18 mouse cellular contexts compared by ENCODE assay signal in genomic region chr2:141352623-141353022, GRCm38 (mm10).
A peak's percentile ranks its signal among the peaks of the same experiment; 100 is the strongest.
DNase-seq lines count a peak whose midpoint lies in the region; ATAC-seq and TF ChIP-seq lines count a peak whose summit lies in the region.
"Had no signal": no experiment of that assay in that cellular context is flagged by ENCODE, and none has a peak within 500 bp of the region (broad histone marks: within the 10 kb centered on the region; RNA-seq: fewer than 3 reads in every experiment).

No protein-coding gene starts in this region.

- no peaks in the 10 kb centered on the region for H3K4me1 ChIP-seq in liver, adult 2 months (ENCODE audit: control insufficient read depth, insufficient read depth, low read length)
- H3K4me1 ChIP-seq in liver, embryonic 12.5 days: no peaks in the 10 kb centered on the region
- no peaks in the 10 kb centered on the region for H3K4me1 ChIP-seq in intestine, embryonic 16.5 days (ENCODE audit: control insufficient read depth, insufficient read depth, low read length)
- no peaks in the 10 kb centered on the region for H3K4me1 ChIP-seq in stomach, embryonic 15.5 days
- no peaks in the 10 kb centered on the region for H3K4me1 ChIP-seq in midbrain, embryonic 14.5 days (ENCODE audit: control insufficient read depth, insufficient read depth, low read length)
- H3K4me1 ChIP-seq: embryonic facial prominence, embryonic 10.5 days; embryonic facial prominence, embryonic 12.5 days; forebrain, embryonic 13.5 days; forebrain, embryonic 15.5 days had no signal

- no peak overlapping the region for H3K4me3 ChIP-seq in liver, adult 2 months (ENCODE audit: insufficient read depth, low read depth, low read length)
- no peak overlapping the region for H3K4me3 ChIP-seq in liver, embryonic 12.5 days
- no peak overlapping the region for H3K4me3 ChIP-seq in intestine, embryonic 16.5 days (ENCODE audit: low read length)
- no peak overlapping the region for H3K4me3 ChIP-seq in stomach, embryonic 15.5 days (replicated peaks)
- H3K4me3 ChIP-seq in midbrain, embryonic 14.5 days (replicated peaks; ENCODE audit: low read depth, low read length): no peak overlapping the region
- no peak overlapping the region for H3K4me3 ChIP-seq in left cerebral cortex, adult 2 months
- H3K4me3 ChIP-seq: embryonic facial prominence, embryonic 10.5 days; embryonic facial prominence, embryonic 12.5 days; forebrain, embryonic 13.5 days; forebrain, embryonic 15.5 days had no signal

- H3K36me3 ChIP-seq in liver, adult 2 months (ENCODE audit: control insufficient read depth, insufficient read depth, low read length): no peaks in the 10 kb centered on the region
- H3K36me3 ChIP-seq in liver, embryonic 12.5 days: no peaks in the 10 kb centered on the region
- no peaks in the 10 kb centered on the region for H3K36me3 ChIP-seq in intestine, embryonic 16.5 days (ENCODE audit: control insufficient read depth, insufficient read depth, low read length)
- H3K36me3 ChIP-seq in stomach, embryonic 15.5 days: no peaks in the 10 kb centered on the region
- no peaks in the 10 kb centered on the region for H3K36me3 ChIP-seq in midbrain, embryonic 14.5 days (ENCODE audit: control insufficient read depth, insufficient read depth, low read length)
- H3K36me3 ChIP-seq: embryonic facial prominence, embryonic 10.5 days; embryonic facial prominence, embryonic 12.5 days; forebrain, embryonic 15.5 days had no signal

- no peak overlapping the region for H3K27ac ChIP-seq in liver, adult 2 months (replicated peaks; ENCODE audit: insufficient read depth, low read depth, low read length)
- no peak overlapping the region for H3K27ac ChIP-seq in liver, embryonic 12.5 days
- no peak overlapping the region for H3K27ac ChIP-seq in intestine, embryonic 16.5 days (ENCODE audit: low read length)
- no peak overlapping the region for H3K27ac ChIP-seq in stomach, embryonic 15.5 days
- no peak overlapping the region for H3K27ac ChIP-seq in midbrain, embryonic 14.5 days (replicated peaks; ENCODE audit: low read depth, low read length)
- no peak overlapping the region for H3K27ac ChIP-seq in left cerebral cortex, adult 2 months
- H3K27ac ChIP-seq: embryonic facial prominence, embryonic 10.5 days; embryonic facial prominence, embryonic 12.5 days; forebrain, embryonic 13.5 days; forebrain, embryonic 15.5 days had no signal

- no peak for ATAC-seq in liver, embryonic 12.5 days
- ATAC-seq in intestine, embryonic 16.5 days: peak; percentile 23; the same call in 1 of the 2 replicates
- peak; percentile 75; the same call in 1 of the 2 replicates for ATAC-seq in stomach, embryonic 15.5 days (ENCODE audit: insufficient read depth, low FRiP score, low read depth)
- no peak for ATAC-seq in midbrain, embryonic 14.5 days (ENCODE audit: low FRiP score, low TSS enrichment)
- ATAC-seq: forebrain, embryonic 13.5 days; forebrain, embryonic 15.5 days had no signal

- H3K27me3 ChIP-seq in liver, adult 2 months (ENCODE audit: control insufficient read depth, insufficient read depth, low read length): no peaks in the 10 kb centered on the region
- no peaks in the 10 kb centered on the region for H3K27me3 ChIP-seq in liver, embryonic 12.5 days (replicated peaks)
- no peaks in the 10 kb centered on the region for H3K27me3 ChIP-seq in intestine, embryonic 16.5 days (replicated peaks; ENCODE audit: control insufficient read depth, insufficient read depth, low read length)
- H3K27me3 ChIP-seq in stomach, embryonic 15.5 days (replicated peaks): no peaks in the 10 kb centered on the region
- H3K27me3 ChIP-seq in midbrain, embryonic 14.5 days (ENCODE audit: control insufficient read depth, insufficient read depth, low read length): no peaks in the 10 kb centered on the region
- H3K27me3 ChIP-seq: embryonic facial prominence, embryonic 12.5 days; forebrain, embryonic 13.5 days; forebrain, embryonic 15.5 days had no signal

- 25% methylated on average over 2 of the region's 2 CpGs for WGBS in liver, adult 2 months
- WGBS in liver, embryonic 12.5 days (ENCODE audit: insufficient replicate concordance): 57% methylated on average over 2 of the region's 2 CpGs
- WGBS in intestine, embryonic 16.5 days: 59% methylated on average over 2 of the region's 2 CpGs
- WGBS in stomach, embryonic 15.5 days: 45% methylated on average over 2 of the region's 2 CpGs
- WGBS in midbrain, embryonic 14.5 days: 80% methylated on average over 2 of the region's 2 CpGs

- DNase-seq in liver, adult 2 months (ENCODE audit: extremely low read depth, low read depth, low spot score): peak; percentile 30
- no peak for DNase-seq in midbrain, embryonic 14.5 days
- DNase-seq in left cerebral cortex, adult 2 months (ENCODE audit: extremely low spot score in 1 of 2, low spot score in 2 of 2): no peak
- DNase-seq: adrenal gland, adult 2 months; adrenal gland, postnatal 10 days; adrenal gland, postnatal 25 days; cerebellum, adult 11 months; cerebellum, adult 18-20 months; cerebellum, adult 8-10 months; cerebellum, postnatal 10 days; cerebellum, postnatal 25 days had no signal

- no peak for TF ChIP-seq POLR2A in liver, adult 2 months (IDR thresholded peaks at IDR 0.05; ENCODE audit: extremely low read depth, insufficient read depth, low read length)

- no peaks in the 10 kb centered on the region for H3K9me3 ChIP-seq in liver, embryonic 12.5 days (replicated peaks)
- no peaks in the 10 kb centered on the region for H3K9me3 ChIP-seq in intestine, embryonic 16.5 days (ENCODE audit: control insufficient read depth, low read length)
- no peaks in the 10 kb centered on the region for H3K9me3 ChIP-seq in stomach, embryonic 15.5 days
- H3K9me3 ChIP-seq in midbrain, embryonic 14.5 days (ENCODE audit: control insufficient read depth, low read length): no peaks in the 10 kb centered on the region
- H3K9me3 ChIP-seq: embryonic facial prominence, embryonic 10.5 days; embryonic facial prominence, embryonic 12.5 days; forebrain, embryonic 13.5 days; forebrain, embryonic 15.5 days had no signal

- no peaks in the 10 kb centered on the region for H3K79me2 ChIP-seq in liver, adult 2 months (ENCODE audit: control insufficient read depth, insufficient read depth, low read length)

- intact Hi-C loops in left cerebral cortex, adult 2 months (cut with DNase I): no loop called here

- no peak overlapping the region for H3K4me2 ChIP-seq in liver, embryonic 12.5 days
- no peak overlapping the region for H3K4me2 ChIP-seq in intestine, embryonic 16.5 days (ENCODE audit: low read depth, low read length)
- no peak overlapping the region for H3K4me2 ChIP-seq in stomach, embryonic 15.5 days
- no peak overlapping the region for H3K4me2 ChIP-seq in midbrain, embryonic 14.5 days (ENCODE audit: low read length)
- H3K4me2 ChIP-seq: embryonic facial prominence, embryonic 12.5 days; forebrain, embryonic 13.5 days; forebrain, embryonic 15.5 days had no signal

- no peak overlapping the region for H3K9ac ChIP-seq in liver, adult 2 months (ENCODE audit: low read depth, low read length)
- no peak overlapping the region for H3K9ac ChIP-seq in liver, embryonic 12.5 days
- no peak overlapping the region for H3K9ac ChIP-seq in intestine, embryonic 16.5 days (ENCODE audit: low read depth, low read length)
- no peak overlapping the region for H3K9ac ChIP-seq in stomach, embryonic 15.5 days
- no peak overlapping the region for H3K9ac ChIP-seq in midbrain, embryonic 14.5 days (replicated peaks; ENCODE audit: low read length)
- H3K9ac ChIP-seq: embryonic facial prominence, embryonic 12.5 days; forebrain, embryonic 13.5 days; forebrain, embryonic 15.5 days had no signal

- no peak for TF ChIP-seq CTCF in liver, adult 2 months (IDR thresholded peaks at IDR 0.05; ENCODE audit: low read depth, low read length)
- TF ChIP-seq CTCF in left cerebral cortex, adult 2 months (IDR thresholded peaks at IDR 0.05): no peak

Comparison
In these comparisons a context has a peak if more than half of its experiments do, and no peak if none do; other contexts are left out.
1. ATAC-seq: peak in intestine, embryonic 16.5 days (single experiment) and stomach, embryonic 15.5 days (single experiment); none in liver, embryonic 12.5 days (single experiment) and midbrain, embryonic 14.5 days (single experiment).